Mouse (Mus musculus) brown adipose tissue, adult 24 weeks (tissue): Measurements from ENCODE around the gene Zfp57. TPM values are rescaled to one million over a fixed set of nuclear protein-coding genes. Genes with fewer than 3 reads are reported as not detected.

Source experiments
- H3K27ac ChIP-seq: fragments of 200-500 bp; replicated peaks from 2 replicates; pipeline ENCODE4 v1.5.1; 2012; ENCODE audit warnings: low read depth, mild to moderate bottlenecking, low read length
- H3K4me1 ChIP-seq: fragments of 200-500 bp; 2 replicates; pipeline ENCODE4 v1.6.1; 2012; ENCODE audit warnings: low read length, mixed read lengths; ENCODE audit not compliant: control insufficient read depth, insufficient read depth, insufficient read length
- H3K4me3 ChIP-seq: fragments of 200-500 bp; 2 replicates; pipeline ENCODE4 v1.5.1; 2012; ENCODE audit warnings: low read depth, mild to moderate bottlenecking, low read length, moderate library complexity; ENCODE audit not compliant: insufficient read depth
- polyA plus RNA-seq: library from polyadenylated mRNA; stranded (reverse); fragments of >200 nt; gene quantifications from 2 replicates; pipeline ENCODE4 v1.2.4, GENCODE M21; 2012; ENCODE audit not compliant: missing spikeins, insufficient read depth, insufficient read length

Zfp57 gene
- polyA plus RNA-seq, 1 experiment: not detected

DNA sequence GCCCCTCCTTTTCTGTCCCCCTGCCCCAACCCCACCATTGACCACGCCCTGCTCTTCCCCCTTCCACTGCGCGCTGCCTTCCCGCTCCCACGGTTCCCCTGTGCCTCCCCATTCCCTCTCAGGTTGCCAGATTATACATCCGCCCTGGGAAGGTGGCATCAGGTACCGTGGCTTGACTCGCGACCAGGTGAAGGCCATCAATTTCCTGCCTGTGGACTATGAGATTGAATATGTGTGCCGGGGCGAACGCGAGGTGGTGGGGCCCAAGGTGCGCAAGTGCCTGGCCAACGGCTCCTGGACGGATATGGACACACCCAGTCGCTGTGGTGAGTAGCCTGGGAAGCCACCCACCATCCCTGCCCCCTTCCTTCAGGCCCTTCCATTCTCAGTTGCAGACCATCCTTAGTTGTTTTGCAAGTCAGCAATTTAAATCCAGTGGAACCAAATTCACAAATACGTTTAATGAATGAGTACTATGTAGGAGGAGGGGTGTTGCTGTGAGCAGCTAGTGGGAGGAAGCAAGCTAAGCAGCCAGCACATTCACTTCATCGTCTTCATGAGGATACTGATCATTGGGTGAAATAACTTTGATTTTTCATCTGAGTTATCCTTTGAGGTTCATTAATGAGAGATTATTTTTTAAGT lies 46.5 kb downstream of the Zfp57 start:
- Histone ChIP-seq H3K4me3 (0 out of 2 replicates have a peak overlapping the region, but pooled peaks have one; percentile 13), H3K27ac (no peak overlapping the region), H3K4me1 (peaks cover 2% of the 10 kb centered on the region)

DNA sequence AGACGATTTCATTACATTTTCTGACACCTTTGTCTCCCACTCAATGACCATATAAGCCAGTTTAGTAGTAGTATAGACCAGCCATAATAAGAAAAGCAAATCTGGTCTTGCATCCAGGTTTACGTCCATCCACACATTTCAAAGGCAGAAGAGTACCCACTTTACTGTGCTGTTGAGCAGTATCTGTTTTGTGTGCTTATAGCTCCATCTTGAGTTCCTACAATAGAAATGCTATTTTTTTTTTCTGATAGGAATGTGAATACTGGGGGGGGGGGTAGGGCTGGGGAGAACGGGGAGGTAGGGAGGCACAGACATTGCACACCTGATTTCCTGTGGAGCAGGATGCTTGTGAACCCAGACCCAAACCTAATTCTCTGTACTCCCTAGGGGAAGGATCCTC lies 47.0 kb downstream of the Zfp57 start:
- Histone ChIP-seq H3K4me1 (peaks cover 2% of the 10 kb centered on the region), H3K4me3 (no peak overlapping the region), H3K27ac (no peak overlapping the region)

DNA sequence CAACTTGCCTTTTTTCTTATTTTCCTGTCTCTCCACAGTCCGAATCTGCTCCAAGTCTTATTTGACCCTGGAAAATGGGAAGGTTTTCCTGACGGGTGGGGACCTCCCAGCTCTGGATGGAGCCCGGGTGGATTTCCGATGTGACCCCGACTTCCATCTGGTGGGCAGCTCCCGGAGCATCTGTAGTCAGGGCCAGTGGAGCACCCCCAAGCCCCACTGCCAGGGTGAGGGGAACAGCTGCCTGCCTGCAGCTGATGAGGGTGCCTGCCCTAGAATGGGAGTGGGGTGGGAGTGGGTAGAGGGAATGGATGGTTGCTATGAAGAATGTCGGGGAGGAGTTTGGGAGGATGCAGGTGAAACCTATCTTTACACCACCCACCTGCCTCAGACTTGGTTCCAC lies 47.4 kb downstream of the Zfp57 start:
- Histone ChIP-seq H3K27ac (no peak overlapping the region), H3K4me3 (no peak overlapping the region), H3K4me1 (peaks cover 2% of the 10 kb centered on the region)

DNA sequence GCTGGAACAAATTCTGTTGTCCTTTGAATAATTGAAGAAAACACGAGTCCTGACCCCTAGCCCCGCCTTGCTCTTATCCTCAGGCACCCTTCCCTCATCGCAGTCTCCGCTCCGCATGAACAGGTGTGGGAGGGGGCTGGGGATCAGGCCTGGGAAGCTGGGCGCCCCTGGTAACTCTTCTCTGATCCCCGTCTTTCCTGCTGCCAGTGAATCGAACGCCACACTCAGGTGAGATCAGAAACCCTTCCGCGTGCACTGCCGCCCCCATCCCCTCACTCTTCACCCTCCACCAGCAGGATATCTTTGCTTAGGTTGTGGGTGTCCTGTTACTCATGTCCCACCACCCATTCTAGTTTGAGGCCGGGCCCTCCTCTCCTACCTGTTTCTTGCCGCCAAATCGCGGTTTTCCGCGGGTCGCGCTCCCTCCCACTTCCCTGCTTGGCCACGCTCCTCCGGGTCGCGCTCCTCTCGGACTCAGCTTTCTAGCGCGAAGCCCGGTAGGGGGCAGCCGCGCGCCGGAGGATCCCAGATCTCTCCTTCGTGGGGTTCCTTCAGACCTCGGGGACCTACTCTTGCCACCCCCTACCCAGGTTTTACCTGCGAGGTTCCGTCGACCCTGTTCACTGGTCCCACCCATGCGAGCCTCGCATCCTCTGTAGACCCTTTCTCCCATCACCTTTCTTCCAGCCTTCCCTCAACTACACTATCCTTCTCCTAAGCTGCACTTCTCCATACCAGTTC lies 48.8 kb downstream of the Zfp57 start:
- peak overlapping the region; percentile 36 for H3K4me3 ChIP-seq
- no peak overlapping the region for H3K27ac ChIP-seq
- peaks cover 2% of the 10 kb centered on the region for H3K4me1 ChIP-seq

DNA sequence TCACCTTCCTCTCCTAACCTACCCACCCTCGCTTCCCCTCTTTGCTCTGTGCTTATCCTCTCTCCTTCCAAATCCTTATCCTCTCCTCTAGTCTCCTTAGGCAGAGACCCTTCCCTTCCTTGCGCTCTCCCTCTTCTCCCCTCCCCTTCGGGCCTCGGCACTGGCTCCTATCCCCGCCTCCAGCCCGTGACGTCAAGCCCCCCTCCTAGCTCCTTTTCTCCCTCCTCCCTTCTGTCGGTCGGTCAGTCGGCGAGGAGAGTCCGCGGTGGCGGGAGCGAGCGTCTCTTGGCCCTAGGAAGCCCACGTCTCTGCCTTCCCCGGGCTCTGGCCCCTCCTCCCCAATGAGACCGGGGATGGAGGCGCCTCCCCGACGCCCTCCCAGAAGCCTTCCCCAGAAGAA lies 49.4 kb downstream of the Zfp57 start:
- Histone ChIP-seq H3K4me1 (peaks cover 2% of the 10 kb centered on the region), H3K27ac (no peak overlapping the region), H3K4me3 (peak overlapping the region; percentile 36)

DNA sequence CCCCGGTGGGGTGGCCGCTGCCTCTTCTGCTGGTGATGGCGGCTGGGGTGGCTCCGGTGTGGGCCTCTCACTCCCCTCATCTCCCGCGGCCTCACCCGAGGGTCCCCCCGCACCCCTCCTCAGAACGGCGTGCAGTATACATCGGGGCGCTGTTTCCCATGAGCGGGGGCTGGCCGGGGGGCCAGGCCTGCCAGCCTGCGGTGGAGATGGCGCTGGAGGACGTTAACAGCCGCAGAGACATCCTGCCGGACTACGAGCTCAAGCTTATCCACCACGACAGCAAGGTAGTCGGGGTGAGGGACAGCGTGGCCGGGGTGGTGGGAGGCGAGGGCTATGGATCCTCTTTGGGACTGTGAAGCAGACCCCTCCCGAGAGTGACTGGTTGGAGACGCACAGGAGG lies 49.9 kb downstream of the Zfp57 start:
- Histone ChIP-seq H3K4me1 (peaks cover 2% of the 10 kb centered on the region; the same call in 1 of the 2 replicates), H3K4me3 (no peak overlapping the region), H3K27ac (no peak overlapping the region)

DNA sequence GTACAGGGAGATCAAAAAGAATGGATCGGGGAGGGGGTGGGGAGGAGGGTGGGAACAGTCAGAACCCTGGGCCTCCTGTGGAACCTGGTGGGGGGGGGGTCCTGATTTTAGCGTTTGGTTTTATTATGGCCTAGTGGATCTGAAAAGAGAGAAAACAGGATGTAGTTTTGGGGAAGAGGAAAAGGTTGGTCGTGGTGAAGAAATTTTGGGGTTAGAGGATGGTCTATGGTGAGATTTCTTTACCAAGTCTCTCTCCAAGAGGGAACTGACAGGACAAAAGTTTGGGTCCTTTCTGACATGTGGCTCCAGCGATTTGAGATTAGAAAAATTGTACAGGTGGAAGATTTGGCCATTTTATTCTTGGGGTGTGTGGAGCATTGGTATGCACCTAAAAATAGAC lies 50.8 kb downstream of the Zfp57 start:
- H3K4me3 ChIP-seq: no peak overlapping the region
- H3K27ac ChIP-seq: no peak overlapping the region
- H3K4me1 ChIP-seq: peaks cover 1% of the 10 kb centered on the region; the same call in 1 of the 2 replicates

DNA sequence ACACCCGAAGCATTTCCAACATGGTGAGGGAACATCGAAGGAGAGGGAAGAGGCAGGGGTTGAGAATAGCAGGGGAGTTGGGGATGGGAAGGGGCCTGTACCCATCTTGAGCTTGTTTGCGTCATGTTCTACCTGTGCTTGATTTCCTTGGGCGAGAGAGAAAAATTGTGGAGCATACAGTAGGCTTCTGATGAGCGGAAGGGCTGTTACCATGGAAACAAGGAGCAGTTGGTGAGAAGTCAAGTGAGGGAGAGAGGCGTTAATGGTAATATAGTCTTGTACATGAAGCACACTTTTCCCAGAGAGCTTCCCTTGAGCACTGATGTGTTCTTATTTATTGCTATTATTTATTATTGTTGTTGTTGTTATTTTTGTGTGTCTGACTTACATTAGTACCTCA lies 56.0 kb downstream of the Zfp57 start:
- no peak overlapping the region for H3K4me3 ChIP-seq
- H3K27ac ChIP-seq: no peak overlapping the region

More for the DNA sequence above, 56.0 kb downstream of the Zfp57 start:
- H3K4me1 ChIP-seq: no peaks in the 10 kb centered on the region

Other genes with a start within 250 kb of the Zfp57 start
- gene H2-M10.5, start 228.3 kb upstream of the Zfp57 start, polyA plus RNA-seq: not detected in 2 replicates
- gene H2-M10.6, start 189.0 kb upstream of the Zfp57 start, polyA plus RNA-seq: not detected in 2 replicates
- 14.9 and 17.1 TPM in 2 replicates for gene Trim26, start 164.0 kb upstream of the Zfp57 start, polyA plus RNA-seq
- gene Trim15, start 134.0 kb upstream of the Zfp57 start, polyA plus RNA-seq: not detected in 2 replicates
- gene Trim10, start 131.6 kb upstream of the Zfp57 start, polyA plus RNA-seq: 0.67 TPM in 1 of 2 replicates, not detected in the other
- not detected in 2 replicates for gene Trim40, start 111.0 kb upstream of the Zfp57 start, polyA plus RNA-seq
- not detected in 2 replicates for gene Trim31, start 103.0 kb upstream of the Zfp57 start, polyA plus RNA-seq
- not detected in 2 replicates for gene Rnf39, start 58.2 kb upstream of the Zfp57 start, polyA plus RNA-seq
- 55.7 and 69.7 TPM in 2 replicates for gene Ppp1r11, start 49.4 kb upstream of the Zfp57 start, polyA plus RNA-seq
- gene Znrd1, start 42.6 kb upstream of the Zfp57 start, polyA plus RNA-seq: 32.3 and 39.8 TPM in 2 replicates
- gene Znrd1as, start 42.6 kb upstream of the Zfp57 start, polyA plus RNA-seq: 28.6 and 29.2 TPM in 2 replicates
- gene 2410137M14Rik, start 19.9 kb upstream of the Zfp57 start, polyA plus RNA-seq: not detected in 2 replicates
- gene H2-M5, start 11.6 kb upstream of the Zfp57 start, polyA plus RNA-seq: 0.63 TPM in 1 of 2 replicates, not detected in the other
- not detected in 2 replicates for gene Mog, start 22.2 kb downstream of the Zfp57 start, polyA plus RNA-seq
- 3.8 and 4.5 TPM in 2 replicates for gene Gabbr1, start 44.8 kb downstream of the Zfp57 start, polyA plus RNA-seq
- not detected in 2 replicates for gene Olfr90, start 87.3 kb downstream of the Zfp57 start, polyA plus RNA-seq
- not detected in 2 replicates for gene Olfr91, start 97.1 kb downstream of the Zfp57 start, polyA plus RNA-seq
- gene Olfr92, start 118.9 kb downstream of the Zfp57 start, polyA plus RNA-seq: not detected in 2 replicates
- gene Olfr93, start 160.3 kb downstream of the Zfp57 start, polyA plus RNA-seq: not detected in 2 replicates
- gene Ubd, start 192.7 kb downstream of the Zfp57 start, polyA plus RNA-seq: 2.6 and 2.9 TPM in 2 replicates
- not detected in 2 replicates for gene Olfr94, start 199.8 kb downstream of the Zfp57 start, polyA plus RNA-seq
- gene Olfr95, start 212.0 kb downstream of the Zfp57 start, polyA plus RNA-seq: not detected in 2 replicates
- not detected in 2 replicates for gene Olfr96, start 219.0 kb downstream of the Zfp57 start, polyA plus RNA-seq
- not detected in 2 replicates for gene Olfr97, start 236.2 kb downstream of the Zfp57 start, polyA plus RNA-seq